Mouse (Mus musculus): ENCODE data around the gene Traf7. TPM values are rescaled to one million over a fixed set of nuclear protein-coding genes. Genes with fewer than 3 reads are reported as not detected.
A peak's percentile ranks its signal among the peaks of the same experiment; 100 is the strongest.

The Traf7 gene
- polyA plus RNA-seq, 1 experiment from 2014 or later: 113 TPM

DNA sequence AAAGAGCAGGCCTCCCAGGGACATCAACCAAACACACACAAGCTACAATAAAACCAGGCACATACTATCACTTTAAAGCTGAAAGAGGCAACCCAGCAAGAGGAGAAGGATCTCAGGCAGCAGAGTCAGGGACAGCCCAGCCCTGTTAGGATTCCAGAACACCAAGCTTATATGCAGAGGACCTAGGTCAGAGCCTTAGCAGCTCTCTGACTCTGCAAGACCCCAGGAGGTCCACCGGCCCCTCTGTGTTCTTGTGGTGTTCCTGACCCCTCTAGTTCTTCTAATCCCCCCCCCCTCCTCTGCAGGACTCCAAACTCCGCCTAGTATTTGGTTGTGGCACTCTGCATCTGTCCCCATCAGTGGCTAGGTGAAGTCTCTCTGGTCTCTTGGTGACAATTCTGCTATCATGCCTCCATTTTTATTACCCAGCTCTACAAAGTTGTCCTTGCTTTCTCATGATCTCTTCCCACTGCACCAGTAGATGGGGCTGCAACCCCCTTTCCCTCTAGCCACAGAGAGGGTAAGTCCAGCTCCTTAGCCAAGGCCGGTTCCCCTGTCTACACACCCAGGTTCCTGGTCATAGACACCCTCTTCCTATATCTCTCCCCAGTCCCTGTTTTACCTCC lies 47.4 kb downstream of the Traf7 start:
- Histone ChIP-seq H3K27me3 (ENCODE audit: control insufficient read depth, insufficient read depth, low read length) (no peaks in the 10 kb centered on the region), H3K27ac (ENCODE audit: low read depth, low read length) (no peak overlapping the region), H3K4me1 (replicated peaks; ENCODE audit: control insufficient read depth, insufficient read depth, low read length) (peaks cover 5% of the 10 kb centered on the region), H3K36me3 (ENCODE audit: control insufficient read depth, insufficient read depth, low read length) (peaks cover 5% of the 10 kb centered on the region; the same call in 1 of the 2 replicates), H3K9ac (ENCODE audit: low read length) (no peak overlapping the region), H3K9me3 (ENCODE audit: control insufficient read depth, low read length) (no peaks in the 10 kb centered on the region), H3K4me3 (ENCODE audit: low read depth, low read length) (no peak overlapping the region), H3K4me2 (ENCODE audit: low read depth, low read length, severe bottlenecking) (no peak overlapping the region)
- DNase-seq (ENCODE audit: low spot score) (no peak), ATAC-seq (replicated peaks; ENCODE audit: low FRiP score) (no peak)
- 65% methylated on average over 3 of the region's 3 CpGs for WGBS

DNA sequence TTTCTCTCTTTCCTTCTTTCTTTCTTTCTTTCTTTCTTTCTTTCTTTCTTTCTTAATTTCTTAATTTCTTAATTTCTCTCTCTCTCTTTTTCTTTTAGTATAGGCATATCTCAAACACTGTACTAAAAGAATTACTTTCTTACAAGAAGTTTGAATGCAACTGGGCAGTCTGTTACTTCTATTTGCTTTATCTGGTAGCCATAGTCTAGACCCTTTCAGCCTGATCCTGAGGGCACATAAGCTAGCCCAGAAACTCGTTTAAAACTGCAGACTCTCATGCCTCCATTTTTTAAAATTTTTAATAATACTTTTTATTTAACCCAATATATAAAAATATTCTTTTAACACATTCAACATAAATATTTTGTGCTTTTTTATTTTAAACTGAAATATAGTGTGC lies 48.3 kb downstream of the Traf7 start:
- Histone ChIP-seq H3K36me3 (ENCODE audit: control insufficient read depth, insufficient read depth, low read length) (peaks cover 5% of the 10 kb centered on the region; the same call in 1 of the 2 replicates), H3K27ac (ENCODE audit: low read depth, low read length) (no peak overlapping the region), H3K27me3 (ENCODE audit: control insufficient read depth, insufficient read depth, low read length) (no peaks in the 10 kb centered on the region), H3K9me3 (ENCODE audit: control insufficient read depth, low read length) (no peaks in the 10 kb centered on the region), H3K4me2 (ENCODE audit: low read depth, low read length, severe bottlenecking) (peak overlapping the region; percentile 53; the same call in 1 of the 2 replicates), H3K9ac (ENCODE audit: low read length) (no peak overlapping the region), H3K4me3 (ENCODE audit: low read depth, low read length) (peak overlapping the region; percentile 75), H3K4me1 (replicated peaks; ENCODE audit: control insufficient read depth, insufficient read depth, low read length) (peaks cover 5% of the 10 kb centered on the region)
- ATAC-seq (replicated peaks; ENCODE audit: low FRiP score) (no peak), DNase-seq (ENCODE audit: low spot score) (no peak)
- 38% methylated on average over 1 of the region's 1 CpGs for WGBS

- Histone ChIP-seq H3K27me3 (ENCODE audit: control insufficient read depth, insufficient read depth, low read length) (no peaks in the 10 kb centered on the region), H3K9ac (ENCODE audit: low read length) (peak within 1 kb of the TSS; percentile 89), H3K4me2 (ENCODE audit: low read depth, low read length, severe bottlenecking) (peak within 1 kb of the TSS; percentile 53), H3K36me3 (ENCODE audit: control insufficient read depth, insufficient read depth, low read length) (peaks cover 5% of the 10 kb centered on the region; the same call in 1 of the 2 replicates), H3K4me3 (ENCODE audit: low read depth, low read length) (peak within 1 kb of the TSS; percentile 75), H3K4me1 (replicated peaks; ENCODE audit: control insufficient read depth, insufficient read depth, low read length) (peaks cover 5% of the 10 kb centered on the region), H3K9me3 (ENCODE audit: control insufficient read depth, low read length) (no peaks in the 10 kb centered on the region), H3K27ac (ENCODE audit: low read depth, low read length) (peak within 1 kb of the TSS; percentile 94)
- ATAC-seq (replicated peaks; ENCODE audit: low FRiP score): peak; percentile 91
- peak; percentile 99 for DNase-seq (ENCODE audit: low spot score)
- WGBS: under 1% methylated on average over 48 of the region's 48 CpGs
Observed at GRCm38 (mm10) chr17:24478663-24479380, 48.9 kb downstream of the Traf7 start, which contains the start of gene Mlst8. Gene Mlst8, minus strand, starts transcription at chr17:24479078.

DNA sequence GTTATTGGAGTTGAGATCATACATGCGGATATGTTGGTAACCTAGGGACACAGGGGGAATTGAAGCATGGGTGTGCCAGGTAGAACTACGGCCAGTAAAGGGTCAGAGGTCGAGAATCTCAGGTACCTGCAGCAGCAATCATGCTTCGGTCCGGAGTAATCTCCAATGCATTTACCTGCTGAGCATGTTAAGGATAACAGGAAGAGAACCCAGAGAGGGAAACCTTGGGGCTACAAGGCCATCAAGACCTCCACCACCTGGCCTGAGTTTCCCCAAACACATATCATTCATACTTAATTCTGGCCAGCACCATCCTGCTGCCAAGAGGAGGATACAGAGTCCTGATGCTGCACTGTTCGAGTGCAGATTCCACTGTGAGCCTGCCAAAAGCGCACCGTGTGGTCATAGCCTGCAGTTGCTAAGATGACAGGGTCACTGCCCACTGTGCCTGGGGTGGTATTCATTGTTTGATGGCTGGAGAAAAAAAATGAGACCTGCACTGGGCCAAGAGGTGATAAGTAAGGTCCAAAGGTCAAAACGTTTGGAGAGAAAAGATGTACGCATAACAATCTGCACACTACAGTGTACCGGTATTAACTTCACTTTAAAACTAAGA lies 49.6 kb downstream of the Traf7 start:
- Histone ChIP-seq H3K4me3 (ENCODE audit: low read depth, low read length) (peak overlapping the region; percentile 75), H3K9me3 (ENCODE audit: control insufficient read depth, low read length) (no peaks in the 10 kb centered on the region), H3K27ac (ENCODE audit: low read depth, low read length) (no peak overlapping the region), H3K9ac (ENCODE audit: low read length) (peak overlapping the region; percentile 89), H3K36me3 (ENCODE audit: control insufficient read depth, insufficient read depth, low read length) (peaks cover 5% of the 10 kb centered on the region; the same call in 1 of the 2 replicates), H3K4me2 (ENCODE audit: low read depth, low read length, severe bottlenecking) (peak overlapping the region; percentile 53), H3K4me1 (replicated peaks; ENCODE audit: control insufficient read depth, insufficient read depth, low read length) (peaks cover 5% of the 10 kb centered on the region), H3K27me3 (ENCODE audit: control insufficient read depth, insufficient read depth, low read length) (no peaks in the 10 kb centered on the region)
- DNase-seq (ENCODE audit: low spot score): no peak
- ATAC-seq (replicated peaks; ENCODE audit: low FRiP score): peak; percentile 28
- 51% methylated on average over 11 of the region's 11 CpGs for WGBS

- 92% methylated on average over 20 of the region's 20 CpGs for WGBS
- peaks cover 5% of the 10 kb centered on the region; the same call in 1 of the 2 replicates for H3K36me3 ChIP-seq (ENCODE audit: control insufficient read depth, insufficient read depth, low read length)
- ATAC-seq (replicated peaks; ENCODE audit: low FRiP score): no peak
- no peaks in the 10 kb centered on the region for H3K27me3 ChIP-seq (ENCODE audit: control insufficient read depth, insufficient read depth, low read length)
- H3K9ac ChIP-seq (ENCODE audit: low read length): no peak overlapping the region
- H3K9me3 ChIP-seq (ENCODE audit: control insufficient read depth, low read length): no peaks in the 10 kb centered on the region
- no peak for DNase-seq (ENCODE audit: low spot score)
- no peak overlapping the region for H3K27ac ChIP-seq (ENCODE audit: low read depth, low read length)
- H3K4me2 ChIP-seq (ENCODE audit: low read depth, low read length, severe bottlenecking): peak overlapping the region; percentile 53; the same call in 1 of the 2 replicates
- peaks cover 7% of the 10 kb centered on the region for H3K4me1 ChIP-seq (replicated peaks; ENCODE audit: control insufficient read depth, insufficient read depth, low read length)
- H3K4me3 ChIP-seq (ENCODE audit: low read depth, low read length): no peak overlapping the region
Observed at GRCm38 (mm10) chr17:24477053-24477984, 50.4 kb downstream of the Traf7 start.

DNA sequence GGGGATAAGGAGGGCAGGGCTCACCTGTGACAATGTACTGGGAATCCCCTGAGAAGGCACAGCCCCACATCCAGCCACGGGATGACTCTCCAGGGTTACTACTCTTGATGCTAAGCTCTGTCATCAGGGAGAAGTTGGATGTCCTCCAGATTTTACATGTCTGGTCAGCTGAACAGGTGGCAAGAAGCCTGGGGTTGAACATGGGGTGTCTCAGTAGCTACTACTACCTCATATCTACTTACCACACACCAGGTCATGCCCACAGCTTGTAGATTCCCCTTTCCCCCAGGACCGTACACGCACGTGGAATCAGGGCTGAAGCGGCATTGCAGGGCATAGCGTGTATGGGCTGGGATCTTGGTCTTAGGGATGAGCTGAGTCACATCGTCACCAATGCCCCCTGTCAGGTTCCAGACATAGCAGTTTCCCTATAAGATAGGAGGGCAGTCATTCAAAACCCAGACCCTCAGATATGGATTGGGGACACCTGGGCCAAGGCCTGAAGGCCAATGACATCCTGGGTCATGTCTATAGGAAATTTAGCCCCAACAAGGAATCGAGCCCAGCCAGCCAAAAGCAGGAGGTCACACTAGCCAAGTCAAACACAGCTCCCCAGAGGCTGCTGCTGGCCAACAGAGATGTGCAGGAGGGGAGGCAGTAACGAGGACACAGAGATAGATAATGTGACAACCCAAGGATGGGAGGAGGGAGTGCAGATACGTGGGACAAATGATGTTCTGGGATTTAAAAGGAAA lies 51.5 kb downstream of the Traf7 start:
- H3K27me3 ChIP-seq (ENCODE audit: control insufficient read depth, insufficient read depth, low read length): no peaks in the 10 kb centered on the region
- no peak overlapping the region for H3K4me3 ChIP-seq (ENCODE audit: low read depth, low read length)
- H3K36me3 ChIP-seq (ENCODE audit: control insufficient read depth, insufficient read depth, low read length): peaks cover 5% of the 10 kb centered on the region; the same call in 1 of the 2 replicates
- H3K27ac ChIP-seq (ENCODE audit: low read depth, low read length): no peak overlapping the region
- ATAC-seq (replicated peaks; ENCODE audit: low FRiP score) (no peak), DNase-seq (ENCODE audit: low spot score) (no peak)
- H3K4me1 ChIP-seq (replicated peaks; ENCODE audit: control insufficient read depth, insufficient read depth, low read length): peaks cover 14% of the 10 kb centered on the region
- H3K9ac ChIP-seq (ENCODE audit: low read length): no peak overlapping the region
- no peaks in the 10 kb centered on the region for H3K9me3 ChIP-seq (ENCODE audit: control insufficient read depth, low read length)
- WGBS: 92% methylated on average over 10 of the region's 10 CpGs
- no peak overlapping the region for H3K4me2 ChIP-seq (ENCODE audit: low read depth, low read length, severe bottlenecking)

DNA sequence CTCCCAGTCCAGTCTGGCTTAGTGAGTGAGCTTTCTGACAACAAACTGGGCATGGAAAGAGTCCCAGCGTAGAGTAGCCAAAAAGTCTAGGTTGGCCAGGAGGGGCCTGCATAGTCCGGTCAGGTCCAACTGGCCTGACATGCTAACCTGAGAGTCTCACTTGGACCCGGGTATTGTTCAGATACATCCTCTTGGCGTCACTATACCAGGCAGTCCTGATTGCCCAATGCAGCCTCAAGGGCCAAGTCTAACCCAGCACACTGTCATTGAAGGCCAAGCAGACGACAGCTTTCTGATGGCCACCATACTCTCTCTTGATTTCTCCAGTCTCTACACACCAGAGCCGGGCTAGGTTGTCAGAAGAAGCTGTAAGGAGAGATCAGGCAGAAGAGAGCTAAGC lies 52.2 kb downstream of the Traf7 start:
- H3K27ac ChIP-seq (ENCODE audit: low read depth, low read length): no peak overlapping the region
- H3K4me2 ChIP-seq (ENCODE audit: low read depth, low read length, severe bottlenecking): no peak overlapping the region
- ATAC-seq (replicated peaks; ENCODE audit: low FRiP score) (no peak), DNase-seq (ENCODE audit: low spot score) (no peak)
- H3K4me1 ChIP-seq (replicated peaks; ENCODE audit: control insufficient read depth, insufficient read depth, low read length): peaks cover 14% of the 10 kb centered on the region
- no peaks in the 10 kb centered on the region for H3K27me3 ChIP-seq (ENCODE audit: control insufficient read depth, insufficient read depth, low read length)
- WGBS: 93% methylated on average over 6 of the region's 6 CpGs
- H3K9me3 ChIP-seq (ENCODE audit: control insufficient read depth, low read length): no peaks in the 10 kb centered on the region
- no peak overlapping the region for H3K4me3 ChIP-seq (ENCODE audit: low read depth, low read length)
- peaks cover 5% of the 10 kb centered on the region; the same call in 1 of the 2 replicates for H3K36me3 ChIP-seq (ENCODE audit: control insufficient read depth, insufficient read depth, low read length)
- H3K9ac ChIP-seq (ENCODE audit: low read length): no peak overlapping the region

Measured in forebrain, embryonic 11.5 days (tissue).